Mouse (Mus musculus) lung, adult 2 months (tissue): ENCODE results near the gene Cdc42bpa.

Experiments used
- CTCF ChIP-seq: fragments of 200-500 bp; IDR thresholded peaks from 2 replicates; pipeline ENCODE4 v1.5.1; 2011; ENCODE audit warnings: mild to moderate bottlenecking, low read length, control low read depth; ENCODE audit not compliant: insufficient read depth
- POLR2A ChIP-seq: fragments of 200-500 bp; IDR thresholded peaks from 2 replicates; pipeline ENCODE4 v1.6.1; 2011; ENCODE audit warnings: low read depth, mild to moderate bottlenecking, control low read depth, low read length, borderline replicate concordance; ENCODE audit errors: extremely low read depth

- no peak for TF ChIP-seq POLR2A
- TF ChIP-seq CTCF: no peak
Observed at GRCm38 (mm10) chr1:180191112-180191511, 230.8 kb downstream of the Cdc42bpa start.
